Mouse (Mus musculus) hindbrain, embryonic 15.5 days (tissue): ENCODE data around the gene Cic. TPM values are rescaled to one million over a fixed set of nuclear protein-coding genes. Genes with fewer than 3 reads are reported as not detected.

ENCODE experiments used
- ATAC-seq: fragments of 200-750 bp; cut with Nextera tagmentation; 2 replicates; pipeline ENCODE4 v1.8.0; 2017; ENCODE audit warnings: low read depth, moderate number of reproducible peaks, moderate TSS enrichment; ENCODE audit not compliant: low FRiP score
- H3K27ac ChIP-seq: fragments of 300-500 bp; sonication (generic); replicated peaks from 2 replicates; pipeline ENCODE4 v1.5.1; 2015; ENCODE audit warnings: mild to moderate bottlenecking, inconsistent platforms
- H3K27me3 ChIP-seq: fragments of 300-500 bp; sonication (generic); 2 replicates; pipeline ENCODE4 v1.6.1; 2015; ENCODE audit warnings: control low read depth, inconsistent platforms
- H3K36me3 ChIP-seq: fragments of 300-500 bp; sonication (generic); 2 replicates; pipeline ENCODE4 v1.6.1; 2015; ENCODE audit warnings: control low read depth, inconsistent platforms
- H3K4me1 ChIP-seq: fragments of 300-500 bp; sonication (generic); replicated peaks from 2 replicates; pipeline ENCODE4 v1.6.1; 2015; ENCODE audit warnings: control low read depth, inconsistent platforms
- H3K4me2 ChIP-seq: fragments of 300-500 bp; sonication (generic); 2 replicates; pipeline ENCODE4 v1.6.1; 2015; ENCODE audit warnings: moderate library complexity, mild to moderate bottlenecking, inconsistent platforms
- H3K4me3 ChIP-seq: fragments of 300-500 bp; sonication (generic); 2 replicates; pipeline ENCODE4 v1.5.1; 2015; ENCODE audit warnings: mild to moderate bottlenecking, inconsistent platforms
- H3K9ac ChIP-seq: fragments of 300-500 bp; sonication (generic); 2 replicates; pipeline ENCODE4 v1.6.1; 2015; ENCODE audit warnings: inconsistent platforms
- H3K9me3 ChIP-seq: fragments of 300-500 bp; sonication (generic); 2 replicates; pipeline ENCODE4 v1.6.1; 2016; ENCODE audit warnings: control low read depth, inconsistent platforms
- WGBS: fragments of 180-500 bp; shearing (Covaris S2); methylation state at CpG from one replicate; pipeline ENCODE4 v1.1.7; 2015; 5-methylcytosine and 5-hydroxymethylcytosine counted together
- polyA plus RNA-seq: library from polyadenylated mRNA; unstranded; fragments of >200 nt; fragmentation: Nextera tagmentation; extraction: Ambion mirVana; gene quantifications from 2 replicates; pipeline ENCODE4 v1.2.1, GENCODE M21; 2015

The Cic gene
- polyA plus RNA-seq, 1 experiment from 2014 or later, result 32.5 TPM

DNA sequence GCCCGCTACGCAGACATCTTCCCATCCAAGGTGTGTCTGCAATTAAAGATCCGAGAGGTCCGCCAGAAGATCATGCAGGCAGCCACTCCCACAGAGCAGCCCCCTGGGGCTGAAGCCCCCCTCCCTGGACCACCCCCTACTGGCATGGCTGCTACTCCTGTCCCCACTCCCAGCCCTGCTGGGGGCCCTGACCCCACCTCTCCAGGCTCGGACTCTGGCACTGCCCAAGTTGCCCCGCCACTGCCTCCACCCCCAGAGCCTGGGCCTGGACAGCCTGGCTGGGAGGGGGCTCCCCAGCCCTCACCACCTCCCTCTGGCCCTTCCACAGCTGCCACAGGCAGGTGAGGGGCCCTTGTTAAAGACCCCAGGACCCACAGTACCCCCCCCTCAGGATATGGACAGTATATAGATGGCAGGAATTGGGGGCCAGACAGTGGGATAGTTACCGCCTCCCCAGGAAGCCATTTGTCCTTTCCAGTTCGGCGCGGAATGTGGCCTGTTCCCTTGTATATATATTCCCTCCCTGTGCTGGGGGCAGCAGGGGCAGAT lies 25.8 kb downstream of the Cic start:
- ATAC-seq, result no peak
- 0 out of 2 replicates have a peak overlapping the region, but pooled peaks have one; percentile 20 for H3K27ac ChIP-seq
- H3K9ac ChIP-seq, result no peak overlapping the region
- H3K27me3 ChIP-seq, result no peaks in the 10 kb centered on the region
- no peak overlapping the region for H3K4me2 ChIP-seq
- H3K4me3 ChIP-seq, result no peak overlapping the region
- WGBS, result 84% methylated on average over 10 of the region's 10 CpGs
- peaks cover 72% of the 10 kb centered on the region for H3K36me3 ChIP-seq
- no peaks in the 10 kb centered on the region for H3K9me3 ChIP-seq
- H3K4me1 ChIP-seq, result peaks cover 41% of the 10 kb centered on the region

DNA sequence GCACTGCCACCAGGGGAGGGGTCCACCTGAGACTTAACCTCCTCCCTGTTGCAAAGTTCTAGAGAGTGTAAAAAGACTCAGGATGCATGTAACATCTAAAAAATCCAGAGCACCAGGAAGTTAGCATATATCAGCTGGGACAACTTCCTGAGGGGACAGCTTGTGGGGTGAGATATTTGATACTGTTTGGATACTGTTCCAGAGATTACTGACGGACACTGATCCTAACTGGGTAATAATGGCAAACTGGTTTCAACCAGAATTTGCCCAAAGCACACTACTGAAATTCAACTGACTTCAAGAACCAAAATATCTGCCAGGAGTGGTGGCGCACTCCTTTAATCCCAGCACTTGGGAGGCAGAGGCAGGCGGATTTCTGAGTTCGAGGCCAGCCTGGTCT lies 27.0 kb downstream of the Cic start:
- ATAC-seq, result no peak
- Histone ChIP-seq H3K27me3 (no peaks in the 10 kb centered on the region), H3K4me2 (no peak overlapping the region), H3K9me3 (no peaks in the 10 kb centered on the region), H3K4me1 (peaks cover 46% of the 10 kb centered on the region), H3K36me3 (peaks cover 60% of the 10 kb centered on the region), H3K4me3 (no peak overlapping the region), H3K9ac (no peak overlapping the region), H3K27ac (no peak overlapping the region; the same call in 1 of the 2 replicates)
- WGBS, result 91% methylated on average over 4 of the region's 4 CpGs

- Histone ChIP-seq H3K4me3 (0 out of 2 replicates have a peak overlapping the region, but pooled peaks have one; percentile 91), H3K36me3 (peaks cover 54% of the 10 kb centered on the region), H3K27ac (no peak overlapping the region), H3K4me2 (peak overlapping the region; percentile 69), H3K9me3 (no peaks in the 10 kb centered on the region), H3K4me1 (peaks cover 46% of the 10 kb centered on the region), H3K9ac (0 out of 2 replicates have a peak overlapping the region, but pooled peaks have one; percentile 2), H3K27me3 (no peaks in the 10 kb centered on the region)
- no peak for ATAC-seq
- WGBS, result 86% methylated on average over 12 of the region's 12 CpGs
Observed at GRCm38 (mm10) chr7:25294960-25295722, 27.6 kb downstream of the Cic start.

- Histone ChIP-seq H3K9me3 (no peaks in the 10 kb centered on the region), H3K36me3 (peaks cover 36% of the 10 kb centered on the region), H3K9ac (peak overlapping the region; percentile 93), H3K27me3 (no peaks in the 10 kb centered on the region), H3K4me2 (peak overlapping the region; percentile 69), H3K27ac (peak overlapping the region; percentile 99), H3K4me1 (peaks cover 35% of the 10 kb centered on the region), H3K4me3 (peak overlapping the region; percentile 91)
- WGBS, result under 1% methylated on average over 21 of the region's 21 CpGs
- ATAC-seq, result no peak; the same call in 1 of the 2 replicates
Observed at GRCm38 (mm10) chr7:25296945-25297453, 29.5 kb downstream of the Cic start.

DNA sequence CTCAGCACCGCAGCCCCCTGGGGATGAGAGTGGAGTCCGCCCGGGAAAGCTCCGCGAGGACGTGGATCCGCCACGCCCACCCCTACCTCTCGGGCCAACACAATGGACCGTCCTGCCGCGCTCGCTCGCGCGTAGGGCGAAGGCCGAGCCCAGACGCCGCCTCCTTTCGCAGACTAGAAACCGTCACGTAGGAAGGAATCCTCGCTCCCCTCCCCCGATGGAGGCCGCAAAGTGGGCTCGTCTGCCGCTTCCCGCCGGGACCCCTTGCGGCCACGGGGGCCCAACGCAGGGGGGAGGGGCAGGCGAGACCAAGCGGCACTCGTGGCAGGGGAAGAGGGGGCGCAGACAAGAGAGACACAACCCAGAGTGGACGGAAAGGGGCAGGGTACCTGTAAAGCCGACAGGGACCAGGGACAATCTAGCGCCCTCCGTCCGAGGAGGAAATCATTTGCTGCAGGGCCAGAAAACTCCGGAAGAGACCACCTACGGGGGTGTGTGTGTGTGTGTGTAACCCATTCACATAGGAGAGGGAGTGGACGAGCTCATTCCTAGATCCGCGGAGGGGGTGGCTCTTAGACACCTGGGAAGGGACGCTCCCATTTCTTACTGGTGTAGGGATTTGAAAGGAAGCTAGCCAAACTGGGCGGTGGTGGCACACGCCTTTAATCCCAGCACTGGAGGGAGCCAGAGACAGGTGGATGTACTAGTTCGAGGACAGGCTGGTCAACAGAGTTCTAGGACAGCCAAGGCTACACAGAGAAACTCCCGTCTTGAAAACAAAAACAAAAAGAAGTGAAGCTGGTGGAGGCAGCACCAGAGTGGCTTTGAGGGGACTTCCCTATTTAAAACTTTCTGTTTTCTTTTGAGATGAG lies 30.2 kb downstream of the Cic start, which contains the start of gene Pafah1b3:
Gene Pafah1b3, minus strand, starts transcription at position 533 of the 872 bp plus-strand sequence.
- H3K9me3 ChIP-seq, result no peaks in the 10 kb centered on the region
- peaks cover 29% of the 10 kb centered on the region for H3K36me3 ChIP-seq
- peak within 1 kb of the TSS; percentile 91 for H3K4me3 ChIP-seq
- H3K4me2 ChIP-seq, result peak within 1 kb of the TSS; percentile 69
- H3K27ac ChIP-seq, result peak within 1 kb of the TSS; percentile 99
- H3K4me1 ChIP-seq, result peaks cover 30% of the 10 kb centered on the region
- ATAC-seq, result peak; percentile 92
- H3K9ac ChIP-seq, result peak within 1 kb of the TSS; percentile 93
- H3K27me3 ChIP-seq, result no peaks in the 10 kb centered on the region
- under 1% methylated on average over 51 of the region's 52 CpGs for WGBS

GRCm38 (mm10) chr7:25301063-25301462 lies 33.6 kb downstream of the Cic start, which contains the start of gene Prr19:
Gene Prr19 (plus strand): TSS chr7:25301411.
- Histone ChIP-seq H3K4me3 (0 out of 2 replicates have a peak within 1 kb of the TSS, but pooled peaks have one; percentile 2), H3K4me2 (peak within 1 kb of the TSS; percentile 33), H3K4me1 (peaks cover 25% of the 10 kb centered on the region), H3K9ac (no peak within 1 kb of the TSS), H3K27ac (no peak within 1 kb of the TSS), H3K36me3 (no peaks in the 10 kb centered on the region), H3K27me3 (no peaks in the 10 kb centered on the region), H3K9me3 (no peaks in the 10 kb centered on the region)
- WGBS, result 60% methylated on average over 19 of the region's 19 CpGs
- ATAC-seq, result peak; percentile 36

GRCm38 (mm10) chr7:25303003-25303684 lies 35.6 kb downstream of the Cic start:
- no peak overlapping the region for H3K4me2 ChIP-seq
- WGBS, result 73% methylated on average over 9 of the region's 9 CpGs
- peaks cover 26% of the 10 kb centered on the region for H3K4me1 ChIP-seq
- H3K4me3 ChIP-seq, result no peak overlapping the region
- ATAC-seq, result no peak
- no peak overlapping the region for H3K27ac ChIP-seq
- no peaks in the 10 kb centered on the region for H3K9me3 ChIP-seq
- H3K36me3 ChIP-seq, result 0 out of 2 replicates have a peak, but pooled peaks cover 4% of the 10 kb centered on the region
- H3K27me3 ChIP-seq, result no peaks in the 10 kb centered on the region
- H3K9ac ChIP-seq, result no peak overlapping the region

- Histone ChIP-seq H3K36me3 (0 out of 2 replicates have a peak, but pooled peaks cover 4% of the 10 kb centered on the region), H3K9ac (no peak overlapping the region), H3K27ac (no peak overlapping the region), H3K9me3 (no peaks in the 10 kb centered on the region), H3K27me3 (no peaks in the 10 kb centered on the region), H3K4me2 (no peak overlapping the region), H3K4me3 (no peak overlapping the region), H3K4me1 (peaks cover 21% of the 10 kb centered on the region)
- ATAC-seq, result no peak
- 79% methylated on average over 3 of the region's 3 CpGs for WGBS
Observed at GRCm38 (mm10) chr7:25303685-25304006, 36.1 kb downstream of the Cic start.

GRCm38 (mm10) chr7:25305481-25305880 lies 38.0 kb downstream of the Cic start:
- peak overlapping the region; percentile 76 for H3K9ac ChIP-seq
- H3K27ac ChIP-seq, result peak overlapping the region; percentile 87
- peak overlapping the region; percentile 57 for H3K4me3 ChIP-seq
- H3K27me3 ChIP-seq, result no peaks in the 10 kb centered on the region
- H3K4me1 ChIP-seq, result peaks cover 19% of the 10 kb centered on the region
- H3K4me2 ChIP-seq, result peak overlapping the region; percentile 64
- H3K36me3 ChIP-seq, result 0 out of 2 replicates have a peak, but pooled peaks cover 4% of the 10 kb centered on the region
- no peaks in the 10 kb centered on the region for H3K9me3 ChIP-seq
- WGBS, result 1% methylated on average over 2 of the region's 2 CpGs
- ATAC-seq, result peak; percentile 29

GRCm38 (mm10) chr7:25305956-25306613 lies 38.6 kb downstream of the Cic start, which contains the start of gene Tmem145:
Gene Tmem145 (plus strand): TSS chr7:25306106.
- H3K4me1 ChIP-seq, result peaks cover 19% of the 10 kb centered on the region
- H3K4me2 ChIP-seq, result peak within 1 kb of the TSS; percentile 64
- peak within 1 kb of the TSS; percentile 57 for H3K4me3 ChIP-seq
- no peaks in the 10 kb centered on the region for H3K9me3 ChIP-seq
- H3K27ac ChIP-seq, result peak within 1 kb of the TSS; percentile 87
- H3K36me3 ChIP-seq, result 0 out of 2 replicates have a peak, but pooled peaks cover 4% of the 10 kb centered on the region
- peaks cover 3% of the 10 kb centered on the region for H3K27me3 ChIP-seq
- ATAC-seq, result peak; percentile 69
- 1% methylated on average over 47 of the region's 47 CpGs for WGBS
- H3K9ac ChIP-seq, result peak within 1 kb of the TSS; percentile 76
